Mouse (Mus musculus): Measurements from ENCODE around the gene Gm6370.
"Not testable (repeated sequence)": the region's sequence is repeated elsewhere in the genome, so short reads cannot be mapped to it uniquely, and the experiment has no call there.

- TF ChIP-seq CTCF (IDR thresholded peaks at IDR 0.05; ENCODE audit: low read depth, low read length); POLR2A (IDR thresholded peaks at IDR 0.05; ENCODE audit: insufficient read depth, low read length): not testable (repeated sequence)
Observed at GRCm38 (mm10) chr5:146525501-146525900, 34.3 kb downstream of the Gm6370 start, which contains the start of gene Gm3404.
